Mouse (Mus musculus) kidney, adult 2 months (tissue): ENCODE measurements around the gene Prkacb.

Source experiments
- CTCF ChIP-seq: fragments of 200-500 bp; conservative IDR thresholded peaks from 2 replicates; pipeline ENCODE4 v1.5.1; 2011; ENCODE audit warnings: low read depth, mild to moderate bottlenecking, control low read depth, low read length, moderate library complexity, mixed read lengths; ENCODE audit not compliant: insufficient read depth, insufficient read length
- POLR2A ChIP-seq: fragments of 200-500 bp; IDR thresholded peaks from one replicate; pipeline ENCODE4 v1.6.1; 2011; ENCODE audit warnings: low read depth, low read length, control low read depth

DNA sequence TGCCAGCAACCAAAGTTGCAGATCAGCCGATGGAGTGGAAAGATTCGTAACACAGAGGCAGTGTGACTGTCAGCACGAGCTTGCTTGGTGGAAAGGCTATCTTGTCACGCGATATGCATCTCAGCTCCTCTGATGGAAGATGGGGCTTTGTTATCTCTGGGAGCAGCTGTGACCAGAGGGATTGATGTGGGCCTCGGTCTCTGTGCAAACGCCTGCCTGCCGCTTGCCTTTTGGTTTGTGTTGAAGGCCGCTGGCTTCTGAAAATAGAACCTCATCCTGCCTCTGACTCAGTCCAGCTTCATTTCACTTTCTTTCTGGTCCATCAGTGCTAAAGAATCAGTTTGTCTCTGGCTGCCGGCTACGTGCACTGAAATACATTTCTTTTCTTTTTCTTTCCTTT is 113.8 kb downstream of the Prkacb start:
- no peak for TF ChIP-seq POLR2A
- TF ChIP-seq CTCF = no peak
